Mouse (Mus musculus) midbrain, embryonic 15.5 days (tissue): ENCODE data around the gene Gjd2. TPM values are rescaled to one million over a fixed set of nuclear protein-coding genes. Genes with fewer than 3 reads are reported as not detected.

Experiments
- ATAC-seq: fragments of 200-750 bp; cut with Nextera tagmentation; replicated peaks from 2 replicates; pipeline ENCODE4 v1.8.0; 2017; ENCODE audit warnings: moderate TSS enrichment
- H3K27ac ChIP-seq: fragments of 300-500 bp; sonication (generic); 2 replicates; pipeline ENCODE4 v1.5.1; 2015; ENCODE audit warnings: mild to moderate bottlenecking, inconsistent platforms
- H3K27me3 ChIP-seq: fragments of 300-500 bp; sonication (generic); replicated peaks from 2 replicates; pipeline ENCODE4 v1.6.1; 2015; ENCODE audit warnings: inconsistent platforms
- H3K36me3 ChIP-seq: fragments of 300-500 bp; sonication (generic); replicated peaks from 2 replicates; pipeline ENCODE4 v1.6.1; 2015; ENCODE audit warnings: inconsistent platforms
- H3K4me1 ChIP-seq: fragments of 300-500 bp; sonication (generic); 2 replicates; pipeline ENCODE4 v1.6.1; 2015; ENCODE audit warnings: inconsistent platforms
- H3K4me2 ChIP-seq: fragments of 300-500 bp; sonication (generic); 2 replicates; pipeline ENCODE4 v1.6.1; 2015; ENCODE audit warnings: inconsistent platforms, mild to moderate bottlenecking, moderate library complexity
- H3K4me3 ChIP-seq: fragments of 300-500 bp; sonication (generic); 2 replicates; pipeline ENCODE4 v1.5.1; 2015; ENCODE audit warnings: mild to moderate bottlenecking, inconsistent platforms
- H3K9ac ChIP-seq: fragments of 300-500 bp; sonication (generic); 2 replicates; pipeline ENCODE4 v1.6.1; 2015; ENCODE audit warnings: mild to moderate bottlenecking, inconsistent platforms
- H3K9me3 ChIP-seq: fragments of 300-500 bp; sonication (generic); 2 replicates; pipeline ENCODE4 v1.6.1; 2016; ENCODE audit warnings: inconsistent platforms
- WGBS: fragments of 180-500 bp; shearing (Covaris S2); methylation state at CpG from one replicate; pipeline ENCODE4 v1.1.7; 2015; ENCODE audit warnings: mixed read lengths; 5-methylcytosine and 5-hydroxymethylcytosine counted together
- polyA plus RNA-seq: library from polyadenylated mRNA; unstranded; fragments of >200 nt; fragmentation: Nextera tagmentation; extraction: Ambion mirVana; gene quantifications from 2 replicates; pipeline ENCODE4 v1.2.1, GENCODE M21; 2015

Gene Gjd2
- polyA plus RNA-seq, 1 experiment from 2014 or later = 10.2 TPM

- no peaks in the 10 kb centered on the region for H3K9me3 ChIP-seq
- no peak overlapping the region for H3K4me2 ChIP-seq
- 91% methylated on average over 5 of the region's 5 CpGs for WGBS
- ATAC-seq = no peak
- no peaks in the 10 kb centered on the region for H3K36me3 ChIP-seq
- H3K4me3 ChIP-seq = no peak overlapping the region
- H3K9ac ChIP-seq = no peak overlapping the region
- no peaks in the 10 kb centered on the region for H3K27me3 ChIP-seq
- H3K27ac ChIP-seq = no peak overlapping the region
- H3K4me1 ChIP-seq = no peaks in the 10 kb centered on the region
These were observed 34.7 kb upstream of the Gjd2 start for GRCm38 (mm10) chr2:114047960-114048611.

- 91% methylated on average over 5 of the region's 5 CpGs for WGBS
- no peak for ATAC-seq
- Histone ChIP-seq H3K4me2 (no peak overlapping the region), H3K4me1 (no peaks in the 10 kb centered on the region), H3K9me3 (no peaks in the 10 kb centered on the region), H3K27ac (no peak overlapping the region), H3K4me3 (no peak overlapping the region), H3K36me3 (no peaks in the 10 kb centered on the region), H3K27me3 (no peaks in the 10 kb centered on the region), H3K9ac (no peak overlapping the region)
These were observed 32.8 kb upstream of the Gjd2 start for GRCm38 (mm10) chr2:114046151-114046664.

DNA sequence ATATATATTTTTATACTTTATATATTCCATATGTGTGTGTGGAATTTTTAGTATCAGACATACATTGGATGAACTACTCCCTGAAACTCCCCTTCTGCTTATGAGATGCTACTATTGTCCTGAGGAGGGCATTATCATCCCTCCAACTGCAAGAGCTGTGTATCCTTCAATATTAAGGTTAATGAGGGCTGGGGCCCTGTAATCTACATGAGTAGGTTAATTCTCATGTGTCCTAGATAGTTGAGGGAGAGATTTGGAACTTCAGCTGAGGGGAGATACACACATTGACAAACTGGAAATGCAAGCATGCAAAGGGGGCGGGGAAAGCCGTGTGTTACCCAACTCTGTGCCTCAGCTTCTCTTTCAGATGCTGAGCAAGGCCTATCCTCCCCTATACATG is 24.5 kb upstream of the Gjd2 start:
- no peak overlapping the region for H3K9ac ChIP-seq
- no peak for ATAC-seq
- 79% methylated on average over 2 of the region's 2 CpGs for WGBS
- no peaks in the 10 kb centered on the region for H3K4me1 ChIP-seq
- no peak overlapping the region for H3K4me3 ChIP-seq
- H3K27ac ChIP-seq = no peak overlapping the region
- H3K4me2 ChIP-seq = no peak overlapping the region
- no peaks in the 10 kb centered on the region for H3K27me3 ChIP-seq
- H3K9me3 ChIP-seq = no peaks in the 10 kb centered on the region
- no peaks in the 10 kb centered on the region for H3K36me3 ChIP-seq

DNA sequence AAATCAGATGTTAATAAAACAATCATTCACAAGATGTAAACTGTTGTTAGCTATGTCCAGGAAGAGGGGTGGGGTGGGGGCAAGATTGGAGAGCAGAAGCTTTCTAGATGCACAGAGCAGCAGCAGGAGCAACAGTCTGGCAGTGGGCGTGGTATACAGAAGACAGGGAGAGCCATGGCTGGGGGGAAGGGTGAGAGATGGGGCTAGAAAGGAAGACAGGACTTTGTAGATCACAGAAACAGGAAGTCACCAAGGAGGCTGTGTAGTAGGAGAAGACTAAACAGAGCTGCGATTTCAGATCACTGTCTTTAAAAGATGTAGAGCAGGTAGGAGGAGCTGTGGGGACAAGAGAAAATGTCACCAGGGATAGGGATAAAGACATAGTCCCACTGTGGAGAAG is 18.8 kb upstream of the Gjd2 start:
- Histone ChIP-seq H3K4me3 (no peak overlapping the region), H3K36me3 (no peaks in the 10 kb centered on the region), H3K9me3 (no peaks in the 10 kb centered on the region), H3K27ac (no peak overlapping the region), H3K9ac (no peak overlapping the region), H3K4me1 (no peaks in the 10 kb centered on the region), H3K27me3 (no peaks in the 10 kb centered on the region), H3K4me2 (no peak overlapping the region)
- ATAC-seq = no peak
- 62% methylated on average over 2 of the region's 2 CpGs for WGBS

GRCm38 (mm10) chr2:114023383-114023782 is 10.0 kb upstream of the Gjd2 start:
- Histone ChIP-seq H3K27me3 (no peaks in the 10 kb centered on the region), H3K27ac (no peak overlapping the region), H3K4me2 (no peak overlapping the region), H3K36me3 (no peaks in the 10 kb centered on the region), H3K9ac (no peak overlapping the region), H3K4me1 (peaks cover 5% of the 10 kb centered on the region), H3K9me3 (no peaks in the 10 kb centered on the region), H3K4me3 (no peak overlapping the region)
- WGBS = 92% methylated on average over 6 of the region's 6 CpGs
- no peak for ATAC-seq

- no peaks in the 10 kb centered on the region for H3K9me3 ChIP-seq
- H3K9ac ChIP-seq = no peak overlapping the region
- no peak overlapping the region for H3K27ac ChIP-seq
- H3K4me1 ChIP-seq = peaks cover 11% of the 10 kb centered on the region
- H3K4me2 ChIP-seq = no peak overlapping the region
- ATAC-seq = no peak
- H3K27me3 ChIP-seq = no peaks in the 10 kb centered on the region
- H3K4me3 ChIP-seq = no peak overlapping the region
- no peaks in the 10 kb centered on the region for H3K36me3 ChIP-seq
These were observed 6.8 kb upstream of the Gjd2 start for GRCm38 (mm10) chr2:114020210-114020563.

DNA sequence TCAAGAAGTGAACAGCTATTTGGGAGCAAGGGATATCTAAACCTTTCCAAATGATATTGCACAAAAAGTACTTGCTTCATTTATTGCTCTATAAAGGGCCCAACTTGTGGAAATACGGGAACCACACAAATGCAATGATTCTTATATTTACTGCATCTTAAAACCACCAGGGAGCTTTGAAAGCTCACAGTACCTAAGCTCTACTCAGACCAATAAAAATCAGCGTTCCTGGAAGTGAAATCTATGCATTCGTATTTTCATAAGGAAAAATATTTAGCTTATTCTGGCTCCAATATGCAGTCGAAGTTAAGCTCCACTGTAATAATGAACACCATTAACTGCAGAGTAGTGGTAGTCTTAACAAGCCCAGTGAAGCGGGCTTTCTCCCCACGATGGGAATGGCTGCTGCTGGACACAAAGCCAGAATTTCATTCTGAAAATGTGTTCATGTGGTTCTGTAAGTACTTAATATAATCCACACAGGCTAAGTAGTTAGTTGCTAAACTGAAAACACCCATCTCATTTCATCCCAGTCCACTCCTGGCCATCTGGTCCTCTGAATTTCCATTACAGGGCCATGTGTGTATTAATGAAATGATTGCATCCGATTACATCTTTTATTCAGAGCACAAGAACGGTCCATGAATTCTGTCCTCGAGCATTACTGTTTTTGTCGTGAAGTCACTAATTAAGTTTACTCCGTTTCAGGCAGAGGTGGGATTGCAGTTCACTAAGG is 6.2 kb upstream of the Gjd2 start:
- Histone ChIP-seq H3K9me3 (no peaks in the 10 kb centered on the region), H3K4me3 (no peak overlapping the region), H3K27ac (no peak overlapping the region), H3K4me1 (peaks cover 13% of the 10 kb centered on the region), H3K9ac (no peak overlapping the region), H3K4me2 (no peak overlapping the region), H3K27me3 (no peaks in the 10 kb centered on the region), H3K36me3 (no peaks in the 10 kb centered on the region)
- no peak for ATAC-seq
- 64% methylated on average over 11 of the region's 11 CpGs for WGBS

GRCm38 (mm10) chr2:114018136-114018535 is 4.7 kb upstream of the Gjd2 start:
- WGBS = 14% methylated on average over 10 of the region's 10 CpGs

DNA sequence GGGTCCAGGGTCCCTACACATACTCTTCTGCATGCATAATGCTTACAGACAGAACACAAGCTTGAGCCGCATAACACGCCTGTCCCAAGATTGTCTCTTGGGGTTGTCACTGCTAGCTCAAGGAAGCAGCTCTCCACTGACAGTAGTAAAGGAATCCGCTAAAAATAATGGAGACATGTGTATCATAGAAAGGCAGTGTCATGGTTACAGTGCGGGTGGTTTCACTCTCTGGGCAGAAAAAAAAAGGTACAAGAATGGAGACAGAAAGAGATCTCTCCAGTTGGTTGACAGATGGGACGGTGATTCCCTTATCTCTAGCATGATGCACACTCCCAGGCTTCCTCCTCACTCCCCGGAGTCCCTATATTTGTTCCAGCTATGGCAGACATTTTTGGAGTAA is 1.4 kb upstream of the Gjd2 start:
- no peak for ATAC-seq
- Histone ChIP-seq H3K4me2 (peak overlapping the region; percentile 75), H3K27me3 (no peaks in the 10 kb centered on the region), H3K27ac (no peak overlapping the region), H3K9me3 (no peaks in the 10 kb centered on the region), H3K4me3 (peak overlapping the region; percentile 80), H3K9ac (no peak overlapping the region), H3K36me3 (no peaks in the 10 kb centered on the region), H3K4me1 (peaks cover 29% of the 10 kb centered on the region)
- 69% methylated on average over 6 of the region's 6 CpGs for WGBS

More at GRCm38 (mm10) chr2:114018136-114018535, 4.7 kb upstream of the Gjd2 start:
- no peak overlapping the region; the same call in 1 of the 2 replicates for H3K9ac ChIP-seq
- peak overlapping the region; percentile 27; the same call in 1 of the 2 replicates for H3K4me2 ChIP-seq
- H3K27me3 ChIP-seq = no peaks in the 10 kb centered on the region
- no peaks in the 10 kb centered on the region for H3K36me3 ChIP-seq
- ATAC-seq = 0 out of 2 replicates have a peak, but pooled peaks have one; percentile 4
- peak overlapping the region; percentile 34; the same call in 1 of the 2 replicates for H3K27ac ChIP-seq
- H3K4me3 ChIP-seq = no peak overlapping the region
- H3K4me1 ChIP-seq = peaks cover 17% of the 10 kb centered on the region
- no peaks in the 10 kb centered on the region for H3K9me3 ChIP-seq

- peak; percentile 25; the same call in 1 of the 2 replicates for ATAC-seq
- no peaks in the 10 kb centered on the region for H3K36me3 ChIP-seq
- H3K4me2 ChIP-seq = peak overlapping the region; percentile 75
- peak overlapping the region; percentile 87 for H3K27ac ChIP-seq
- H3K4me1 ChIP-seq = peaks cover 29% of the 10 kb centered on the region
- no peaks in the 10 kb centered on the region for H3K9me3 ChIP-seq
- H3K9ac ChIP-seq = peak overlapping the region; percentile 81
- 1% methylated on average over 13 of the region's 13 CpGs for WGBS
- no peaks in the 10 kb centered on the region for H3K27me3 ChIP-seq
- peak overlapping the region; percentile 80 for H3K4me3 ChIP-seq
These were observed 427 bp upstream of the Gjd2 start for GRCm38 (mm10) chr2:114013846-114014245.

- Histone ChIP-seq H3K4me3 (peak overlapping the region; percentile 80), H3K27ac (peak overlapping the region; percentile 87), H3K27me3 (no peaks in the 10 kb centered on the region), H3K9ac (peak overlapping the region; percentile 81), H3K9me3 (no peaks in the 10 kb centered on the region), H3K36me3 (0 out of 2 replicates have a peak, but pooled peaks cover 5% of the 10 kb centered on the region), H3K4me1 (peaks cover 18% of the 10 kb centered on the region), H3K4me2 (peak overlapping the region; percentile 75)
- 1% methylated on average over 19 of the region's 19 CpGs for WGBS
- ATAC-seq = peak; percentile 88
These were observed 639 bp downstream of the Gjd2 start for GRCm38 (mm10) chr2:114012749-114013211.

DNA sequence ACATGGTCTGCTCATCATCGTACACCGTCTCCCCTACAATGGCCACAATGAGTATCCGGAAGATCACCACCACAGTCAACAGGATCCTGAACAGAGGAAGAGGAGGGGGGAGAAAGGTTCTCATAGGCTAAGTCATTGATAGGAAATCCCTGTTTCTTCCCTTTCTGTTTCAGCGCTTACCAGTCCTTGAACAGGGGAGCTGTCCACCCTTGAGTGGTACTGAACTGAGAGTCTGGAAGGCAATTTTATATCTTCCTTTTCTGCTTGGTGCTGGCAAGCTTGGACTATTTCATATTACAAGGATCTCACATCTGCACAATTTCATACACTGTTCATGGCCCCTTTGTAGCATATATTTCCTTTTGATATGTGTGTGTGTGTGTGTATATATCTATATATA is 1.6 kb downstream of the Gjd2 start:
- Histone ChIP-seq H3K4me2 (peak overlapping the region; percentile 75), H3K4me1 (peaks cover 18% of the 10 kb centered on the region), H3K27me3 (no peaks in the 10 kb centered on the region), H3K27ac (no peak overlapping the region), H3K36me3 (0 out of 2 replicates have a peak, but pooled peaks cover 5% of the 10 kb centered on the region), H3K9me3 (no peaks in the 10 kb centered on the region), H3K9ac (peak overlapping the region; percentile 17; the same call in 1 of the 2 replicates), H3K4me3 (peak overlapping the region; percentile 80)
- ATAC-seq = no peak
- WGBS = 50% methylated on average over 4 of the region's 4 CpGs
